In the genomic region with DNA sequence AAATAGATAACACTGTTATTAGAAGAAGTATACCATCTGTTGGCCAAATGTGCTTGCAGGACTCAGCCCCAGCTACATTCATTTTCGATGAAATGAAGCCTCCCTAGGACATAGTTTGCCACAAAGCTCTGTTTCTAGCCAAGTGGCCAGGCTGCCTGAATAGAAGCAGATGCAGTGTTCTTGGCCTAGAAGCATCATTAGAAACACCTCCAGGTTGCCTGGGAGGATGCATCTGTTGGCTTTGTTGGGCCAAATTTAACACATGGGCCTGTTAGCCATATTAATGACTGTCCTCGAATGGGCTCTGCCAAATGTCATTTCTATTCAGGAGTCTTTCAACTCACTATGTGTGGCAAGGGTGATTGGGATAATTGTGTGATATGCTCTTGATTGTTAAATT, we compare ENCODE assay signal across 17 mouse cellular contexts.
A peak's percentile ranks its signal among the peaks of the same experiment; 100 is the strongest.
DNase-seq lines count a peak whose midpoint lies in the region; ATAC-seq and TF ChIP-seq lines count a peak whose summit lies in the region.
"Had no signal": no experiment of that assay in that cellular context is flagged by ENCODE, and none has a peak within 500 bp of the region (broad histone marks: within the 10 kb centered on the region; RNA-seq: fewer than 3 reads in every experiment).

No protein-coding gene starts in this region.

- H3K9me3 ChIP-seq in forebrain, embryonic 14.5 days (replicated peaks; ENCODE audit: control insufficient read depth, low read length) = no peaks in the 10 kb centered on the region
- no peaks in the 10 kb centered on the region for H3K9me3 ChIP-seq in forebrain, embryonic 11.5 days (ENCODE audit: control insufficient read depth, low read length)
- H3K9me3 ChIP-seq: limb, embryonic 13.5 days; stomach, embryonic 15.5 days had no signal

- no peak overlapping the region for H3K27ac ChIP-seq in forebrain, embryonic 14.5 days (ENCODE audit: low read depth, low read length)
- H3K27ac ChIP-seq in forebrain, embryonic 11.5 days (ENCODE audit: low read depth, low read length) = no peak overlapping the region
- peak overlapping the region; percentile 70 for H3K27ac ChIP-seq in layer of hippocampus, adult 2 months
- H3K27ac ChIP-seq: gastrocnemius, adult 2 months; limb, embryonic 13.5 days; stomach, embryonic 15.5 days had no signal

- no peak for TF ChIP-seq CTCF in layer of hippocampus, adult 2 months (conservative IDR thresholded peaks at IDR 0.05)

- H3K36me3 ChIP-seq in forebrain, embryonic 14.5 days (ENCODE audit: control insufficient read depth, insufficient read depth, low read length) = no peaks in the 10 kb centered on the region
- H3K36me3 ChIP-seq in forebrain, embryonic 11.5 days (ENCODE audit: control insufficient read depth, insufficient read depth, low read length) = no peaks in the 10 kb centered on the region
- H3K36me3 ChIP-seq: limb, embryonic 13.5 days; stomach, embryonic 15.5 days had no signal

- peak; percentile 69; the same call in 1 of the 2 replicates for ATAC-seq in forebrain, embryonic 14.5 days
- ATAC-seq in forebrain, embryonic 11.5 days (replicated peaks; ENCODE audit: low FRiP score) = no peak
- ATAC-seq: Patski had no signal

- no peak overlapping the region for H3K9ac ChIP-seq in forebrain, embryonic 14.5 days (ENCODE audit: low read length)
- no peak overlapping the region for H3K9ac ChIP-seq in forebrain, embryonic 11.5 days (ENCODE audit: low read length)
- H3K9ac ChIP-seq: limb, embryonic 13.5 days; stomach, embryonic 15.5 days had no signal

- no peak overlapping the region for H3K4me2 ChIP-seq in forebrain, embryonic 14.5 days (ENCODE audit: low read length)
- no peak overlapping the region for H3K4me2 ChIP-seq in forebrain, embryonic 11.5 days (ENCODE audit: low read depth, low read length, severe bottlenecking)
- H3K4me2 ChIP-seq: heart, embryonic 11.5 days; limb, embryonic 13.5 days; midbrain, embryonic 11.5 days; stomach, embryonic 15.5 days had no signal

- peak; percentile 67 for DNase-seq in forebrain, embryonic 14.5 days (ENCODE audit: low spot score)
- DNase-seq in forebrain, embryonic 11.5 days (ENCODE audit: low spot score) = no peak
- DNase-seq in brain, adult 2 months (ENCODE audit: low read depth, low spot score) = peak; percentile 96
- peak; percentile 97 for DNase-seq in cerebellum, adult 9-10 months
- peak; percentile 76 to 77 for DNase-seq in layer of hippocampus, adult 2 months (ENCODE audit: low spot score in 2 of 2)
- DNase-seq in lung, postnatal 4 days = no peak
- DNase-seq in heart, postnatal 25 days (ENCODE audit: low spot score) = no peak
- DNase-seq in natural killer cell, adult 2 months (ENCODE audit: low spot score in 2 of 2) = no peak
- DNase-seq: gastrocnemius, adult 2 months; kidney, adult 2 months; thymus, postnatal 4 days had no signal

- intact Hi-C loops in heart, postnatal 25 days (cut with DNase I) = no loop called here

- no peaks in the 10 kb centered on the region for H3K4me1 ChIP-seq in forebrain, embryonic 14.5 days (ENCODE audit: control insufficient read depth, insufficient read depth, low read length)
- no peaks in the 10 kb centered on the region for H3K4me1 ChIP-seq in forebrain, embryonic 11.5 days (replicated peaks; ENCODE audit: control insufficient read depth, insufficient read depth, low read length)
- H3K4me1 ChIP-seq: limb, embryonic 13.5 days; stomach, embryonic 15.5 days had no signal

- H3K4me3 ChIP-seq in forebrain, embryonic 14.5 days (ENCODE audit: low read depth, low read length) = no peak overlapping the region
- no peak overlapping the region for H3K4me3 ChIP-seq in forebrain, embryonic 11.5 days (ENCODE audit: low read depth, low read length)
- no peak overlapping the region for H3K4me3 ChIP-seq in layer of hippocampus, adult 2 months
- H3K4me3 ChIP-seq: erythroblast, embryonic 14.5 days; gastrocnemius, adult 2 months; limb, embryonic 13.5 days; stomach, embryonic 15.5 days had no signal

- H3K27me3 ChIP-seq in forebrain, embryonic 14.5 days (replicated peaks; ENCODE audit: control insufficient read depth, insufficient read depth, low read length) = no peaks in the 10 kb centered on the region
- H3K27me3 ChIP-seq in forebrain, embryonic 11.5 days (ENCODE audit: control insufficient read depth, insufficient read depth, low read length) = no peaks in the 10 kb centered on the region
- H3K27me3 ChIP-seq: limb, embryonic 13.5 days; Patski; stomach, embryonic 15.5 days had no signal

- 61% methylated on average over 2 of the region's 2 CpGs for WGBS in forebrain, embryonic 14.5 days
- 83% methylated on average over 2 of the region's 2 CpGs for WGBS in forebrain, embryonic 11.5 days

Comparison
In these comparisons a context has a peak if more than half of its experiments do, and no peak if none do; other contexts are left out.
1. DNase-seq: peak in forebrain, embryonic 14.5 days (single experiment), brain, adult 2 months (single experiment), cerebellum, adult 9-10 months (single experiment) and layer of hippocampus, adult 2 months (2 of 2); none in forebrain, embryonic 11.5 days (single experiment), lung, postnatal 4 days (0 of 2), heart, postnatal 25 days (single experiment) and natural killer cell, adult 2 months (0 of 2).